Mouse (Mus musculus) CH12.LX (cell line): ENCODE results near the gene Tmem269. TPM values are rescaled to one million over a fixed set of nuclear protein-coding genes. Genes with fewer than 3 reads are reported as not detected.

Experiments used
- DNase-seq: peaks from one replicate; pipeline ENCODE4 v3.0.0-alpha.2; 2013; ENCODE audit errors: extremely low read depth
- H3K27ac ChIP-seq: 2 replicates; pipeline ENCODE4 v1.5.1; 2012; ENCODE audit warnings: low read depth, mild to moderate bottlenecking, control low read depth, moderate library complexity; ENCODE audit not compliant: insufficient read depth
- H3K27me3 ChIP-seq: replicated peaks from 2 replicates; pipeline ENCODE3; 2012; ENCODE audit warnings: inconsistent platforms
- H3K36me3 ChIP-seq, 2 experiments: replicated peaks in 1 of 2; 2 replicates each; pipeline versions ENCODE3 to v1.6.1; 2012; ENCODE audit warnings: inconsistent platforms in 1 of 2, low read length in 1 of 2, mild to moderate bottlenecking in 1 of 2, mixed read lengths in 1 of 2, moderate library complexity in 1 of 2; ENCODE audit not compliant: control insufficient read depth in 1 of 2, insufficient read depth in 1 of 2
- H3K4me1 ChIP-seq, 2 experiments: 2 replicates each; pipeline ENCODE4 v1.6.1; 2012; ENCODE audit warnings: inconsistent platforms in 1 of 2, moderate library complexity in 1 of 2; ENCODE audit not compliant: insufficient read depth in 2 of 2, control insufficient read depth in 1 of 2
- H3K4me2 ChIP-seq: 2 replicates; pipeline ENCODE4 v1.6.1; 2012; ENCODE audit warnings: low read depth, mild to moderate bottlenecking, control low read depth; ENCODE audit not compliant: poor library complexity, insufficient read depth, severe bottlenecking
- H3K4me3 ChIP-seq, 3 experiments: fragments of 150-350 bp in 1 of 3; sonication (generic) in 1 of 3; replicated peaks in 1 of 3; 2 replicates each; pipeline versions ENCODE3 to v1.5.1; 2011 to 2012; ENCODE audit warnings: low read depth in 2 of 3, low read length in 2 of 3, mild to moderate bottlenecking in 2 of 3, moderate library complexity in 2 of 3, control low read depth in 1 of 3, improper control_type of control experiment in 1 of 3, inconsistent platforms in 1 of 3, mixed read lengths in 1 of 3; ENCODE audit not compliant: poor library complexity in 1 of 3
- H3K79me2 ChIP-seq: replicated peaks from 2 replicates; pipeline ENCODE4 v1.6.1; 2012; ENCODE audit warnings: mild to moderate bottlenecking, moderate library complexity; ENCODE audit not compliant: control insufficient read depth, poor library complexity, insufficient read depth, severe bottlenecking; ENCODE audit errors: extremely low read depth
- H3K9ac ChIP-seq: 2 replicates; pipeline ENCODE4 v1.6.1; 2012; ENCODE audit warnings: low read depth, mild to moderate bottlenecking, control low read depth, moderate library complexity; ENCODE audit not compliant: insufficient read depth
- H3K9me3 ChIP-seq: replicated peaks from 2 replicates; pipeline ENCODE3; 2012; ENCODE audit warnings: low read length, inconsistent platforms, mixed read lengths
- CHD1 ChIP-seq: IDR thresholded peaks from 2 replicates; pipeline ENCODE4 v1.6.1; 2012; ENCODE audit warnings: low read depth, low read length, improper control_type of control experiment, inconsistent platforms
- CHD2 ChIP-seq: IDR thresholded peaks from 2 replicates; pipeline ENCODE4 v1.6.1; 2011; ENCODE audit warnings: low read length, improper control_type of control experiment
- CTCF ChIP-seq, 2 experiments: IDR thresholded peaks in 1 of 2; conservative IDR thresholded peaks in 1 of 2; 2 replicates each; pipeline ENCODE4 v1.5.1; 2011 to 2012; ENCODE audit warnings: low read depth in 2 of 2, low read length in 2 of 2, improper control_type of control experiment in 1 of 2, inconsistent platforms in 1 of 2, mild to moderate bottlenecking in 1 of 2, moderate library complexity in 1 of 2
- EP300 ChIP-seq: IDR thresholded peaks from 2 replicates; pipeline ENCODE4 v1.6.1; 2011; ENCODE audit warnings: low read length, improper control_type of control experiment
- GABPA ChIP-seq: IDR thresholded peaks from 2 replicates; pipeline ENCODE4 v1.6.1; 2012; ENCODE audit warnings: low read depth, low read length, improper control_type of control experiment, inconsistent platforms; ENCODE audit not compliant: insufficient replicate concordance
- HCFC1 ChIP-seq: IDR thresholded peaks from 2 replicates; pipeline ENCODE4 v1.6.1; 2012; ENCODE audit warnings: low read depth, mild to moderate bottlenecking, inconsistent platforms, low read length, improper control_type of control experiment
- MAX ChIP-seq: IDR thresholded peaks from 2 replicates; pipeline ENCODE4 v1.6.1; 2011; ENCODE audit warnings: low read length, improper control_type of control experiment
- MAZ ChIP-seq: IDR thresholded peaks from 2 replicates; pipeline ENCODE4 v1.6.1; 2012; ENCODE audit warnings: low read depth, mild to moderate bottlenecking, inconsistent platforms, low read length, improper control_type of control experiment, moderate library complexity
- MEF2A ChIP-seq: IDR thresholded peaks from 2 replicates; pipeline ENCODE4 v1.6.1; 2014; ENCODE audit warnings: low read depth, mild to moderate bottlenecking, inconsistent platforms, low read length, improper control_type of control experiment, borderline replicate concordance
- MYC ChIP-seq: IDR thresholded peaks from 2 replicates; pipeline ENCODE4 v1.6.1; 2011; ENCODE audit warnings: low read depth, mild to moderate bottlenecking, improper control_type of control experiment, low read length
- POLR2A ChIP-seq: IDR thresholded peaks from 2 replicates; pipeline ENCODE4 v1.6.1; 2011; ENCODE audit warnings: low read depth, mild to moderate bottlenecking, improper control_type of control experiment, low read length
- POLR2AphosphoS2 ChIP-seq: IDR thresholded peaks from 2 replicates; pipeline ENCODE4 v1.6.1; 2011; ENCODE audit warnings: low read depth, low read length, improper control_type of control experiment
- RAD21 ChIP-seq: IDR thresholded peaks from 2 replicates; pipeline ENCODE4 v1.6.1; 2011; ENCODE audit warnings: low read depth, mild to moderate bottlenecking, low read length, improper control_type of control experiment, moderate library complexity
- RCOR1 ChIP-seq: conservative IDR thresholded peaks from 2 replicates; pipeline ENCODE4 v1.6.1; 2012; ENCODE audit warnings: low read depth, mild to moderate bottlenecking, inconsistent platforms, low read length, improper control_type of control experiment
- TCF12 ChIP-seq: IDR thresholded peaks from 2 replicates; pipeline ENCODE4 v1.6.1; 2014; ENCODE audit warnings: low read depth, mild to moderate bottlenecking, inconsistent platforms, low read length, improper control_type of control experiment
- UBTF ChIP-seq: IDR thresholded peaks from 2 replicates; pipeline ENCODE4 v1.6.1; 2012; ENCODE audit warnings: low read depth, mild to moderate bottlenecking, inconsistent platforms, low read length, improper control_type of control experiment, moderate library complexity
- dilution Hi-C: fragments of 300-500 bp; cut with MboI; formaldehyde crosslinking; loops from 2 replicates; pipeline ENCODE4 v1.14.3; 2020; ENCODE audit warnings: low sequenced_read_pairs; ENCODE audit not compliant: extremely low pct_unique_long_range_greater_than_20kb, extremely low pct_ligation_motif_present
- in situ Hi-C: fragments of 300-500 bp; cut with MboI; formaldehyde crosslinking; loops from 3 replicates; pipeline ENCODE4 v1.14.3; 2019; ENCODE audit warnings: low sequenced_read_pairs, low pct_ligation_motif_present, low pct_unique_long_range_greater_than_20kb, mixed read lengths
- polyA plus RNA-seq: library from polyadenylated mRNA; unstranded; fragments of >175 nt; gene quantifications from 2 replicates; pipeline ENCODE4 v1.2.1, GENCODE M21; 2012; ENCODE audit warnings: low read depth; ENCODE audit not compliant: insufficient read length
- total RNA-seq, 2 experiments: library from RNA; depleted of rRNA; stranded (reverse); fragments of 300-350 nt in 1 of 2; fragments of >200 nt in 1 of 2; gene quantifications; 2 replicates each; pipeline ENCODE4 v1.2.3; 2012 to 2014

The Tmem269 gene
- total and polyA plus RNA-seq, 3 experiments, result 0.16 TPM; not detected in 2

DNA sequence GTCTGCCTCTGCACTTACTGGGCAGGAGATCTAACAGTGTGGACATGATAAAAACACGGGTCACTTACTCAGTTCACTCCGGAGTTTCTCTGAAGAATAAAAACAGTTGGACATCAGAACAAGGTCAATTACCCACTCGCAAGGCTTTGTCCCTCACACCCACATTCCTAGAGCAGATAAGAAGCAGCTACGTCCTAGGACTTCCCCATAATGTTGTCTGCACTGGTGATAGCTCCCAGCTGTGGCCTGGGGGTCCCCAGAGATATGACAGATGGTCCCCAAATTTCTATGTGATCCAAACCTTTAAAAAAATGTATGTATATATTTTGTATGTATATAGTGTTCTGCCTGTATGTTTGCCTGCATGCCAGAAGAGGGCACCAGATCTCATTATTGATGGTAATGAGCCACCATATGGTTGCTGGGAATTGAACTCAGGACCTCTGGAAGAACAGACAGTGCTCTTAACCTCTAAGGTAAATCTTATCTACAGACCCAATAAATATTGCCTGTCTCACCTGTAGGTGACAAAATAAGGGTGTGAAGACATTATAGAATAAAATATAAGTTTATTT, 37.8 kb downstream of the Tmem269 start:
- H3K27ac ChIP-seq, result no peak overlapping the region

DNA sequence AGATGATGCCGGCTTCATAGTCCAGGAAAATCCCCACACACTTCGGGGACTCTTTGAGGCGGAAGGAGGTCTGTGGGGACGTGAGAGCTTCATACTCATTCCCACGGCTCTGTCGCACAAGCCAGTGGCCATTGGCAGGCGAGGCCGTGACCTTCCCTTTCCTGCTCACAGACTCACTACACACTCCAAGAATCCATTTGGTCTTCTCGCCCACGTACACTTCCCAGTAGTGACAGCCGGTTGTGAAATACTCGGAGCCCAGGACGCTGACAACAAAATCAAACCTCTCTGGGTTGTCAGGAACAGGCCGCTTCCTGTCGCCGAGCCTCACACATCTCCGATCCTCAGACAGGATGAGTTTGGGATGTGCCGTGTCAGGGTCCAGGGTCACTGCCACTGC, 39.7 kb downstream of the Tmem269 start:
- no peaks in the 10 kb centered on the region for H3K79me2 ChIP-seq
- in situ Hi-C loops (loop anchor here (10.0 kb wide), 1 partner anchor 524 kb away; the partner anchor contains the start of gene Olfr62), dilution Hi-C loops (no loop called here)
- H3K4me1 ChIP-seq, result peaks cover 7 to 18% of the 10 kb centered on the region in 2 experiments
- TF ChIP-seq CHD1, result no peak
- TF ChIP-seq GABPA, result no peak
- TF ChIP-seq UBTF, result no peak
- TF ChIP-seq TCF12, result no peak
- TF ChIP-seq POLR2A, result no peak
- TF ChIP-seq CHD2, result no peak
- no peak for TF ChIP-seq MYC
- no peak for TF ChIP-seq EP300
- TF ChIP-seq RCOR1, result no peak
- no peak for TF ChIP-seq HCFC1
- no peak for TF ChIP-seq CTCF (conservative IDR thresholded peaks at IDR 0.05 in 1 of 2, IDR thresholded peaks at IDR 0.05 in 1 of 2; ENCODE audit: low read depth in 2 of 2, low read length in 2 of 2)
- no peaks in the 10 kb centered on the region for H3K9me3 ChIP-seq
- no peaks in the 10 kb centered on the region for H3K36me3 ChIP-seq
- DNase-seq, result no peak
- peaks cover 18% of the 10 kb centered on the region for H3K27me3 ChIP-seq
- no peak overlapping the region for H3K4me2 ChIP-seq
- H3K27ac ChIP-seq, result no peak overlapping the region
- H3K4me3 ChIP-seq, result no peak overlapping the region
- H3K9ac ChIP-seq, result no peak overlapping the region

More for the DNA sequence above, 37.8 kb downstream of the Tmem269 start:
- Histone ChIP-seq H3K27me3 (peaks cover 26% of the 10 kb centered on the region), H3K9me3 (no peaks in the 10 kb centered on the region), H3K4me1 (peaks cover 7 to 23% of the 10 kb centered on the region in 2 experiments), H3K9ac (no peak overlapping the region), H3K36me3 (no peaks in the 10 kb centered on the region), H3K4me3 (no peak overlapping the region), H3K4me2 (no peak overlapping the region), H3K79me2 (no peaks in the 10 kb centered on the region)
- dilution Hi-C loops (no loop called here), in situ Hi-C loops (no loop called here)
- DNase-seq, result no peak
- TF ChIP-seq CTCF (conservative IDR thresholded peaks at IDR 0.05 in 1 of 2, IDR thresholded peaks at IDR 0.05 in 1 of 2; ENCODE audit: low read depth in 2 of 2, low read length in 2 of 2), result peak in 1 of 2 experiments; percentile 44; a peak in 2 of 4 replicates
- TF ChIP-seq RAD21, result no peak; the same call in none of the 2 replicates
- no peak for TF ChIP-seq CHD2
- no peak for TF ChIP-seq MAZ
- TF ChIP-seq MEF2A, result no peak
- TF ChIP-seq POLR2AphosphoS2, result no peak
- no peak for TF ChIP-seq MAX
